Mouse (Mus musculus) erythroblast, embryonic 14.5 days (primary cell): ENCODE measurements around the gene Ect2l.

ENCODE experiments used
- GATA1 ChIP-seq: IDR thresholded peaks from 2 replicates; pipeline ENCODE4 v1.6.1; 2012; ENCODE audit warnings: low read length, inconsistent platforms, mixed read lengths
- TAL1 ChIP-seq: IDR thresholded peaks from 3 replicates; pipeline ENCODE4 v1.6.1; 2012; ENCODE audit warnings: low read length, inconsistent platforms, mixed read lengths

- TF ChIP-seq TAL1 (no peak), GATA1 (no peak)
Measured at GRCm38 (mm10) chr10:18177304-18177703, 33.4 kb downstream of the Ect2l start.
